Mouse (Mus musculus) liver, embryonic 12.5 days (tissue): Measurements from ENCODE around the gene Nrp2. TPM values are rescaled to one million over a fixed set of nuclear protein-coding genes. Genes with fewer than 3 reads are reported as not detected.

ENCODE experiments used
- ATAC-seq: fragments of 200-750 bp; cut with Nextera tagmentation; 2 replicates; pipeline ENCODE4 v1.8.0; 2017; ENCODE audit warnings: moderate number of reproducible peaks, mild to moderate bottlenecking, moderate library complexity
- H3K27ac ChIP-seq: fragments of 300-500 bp; sonication (generic); 2 replicates; pipeline ENCODE4 v1.5.1; 2016; ENCODE audit warnings: mild to moderate bottlenecking
- H3K27me3 ChIP-seq: fragments of 300-500 bp; sonication (generic); replicated peaks from 2 replicates; pipeline ENCODE4 v1.6.1; 2016; ENCODE audit warnings: mild to moderate bottlenecking, moderate library complexity
- H3K36me3 ChIP-seq: fragments of 300-500 bp; sonication (generic); 2 replicates; pipeline ENCODE4 v1.6.1; 2016; ENCODE audit warnings: mild to moderate bottlenecking, moderate library complexity
- H3K4me1 ChIP-seq: fragments of 300-500 bp; sonication (generic); 2 replicates; pipeline ENCODE4 v1.6.1; 2016
- H3K4me2 ChIP-seq: fragments of 300-500 bp; sonication (generic); 2 replicates; pipeline ENCODE4 v1.6.1; 2016; ENCODE audit warnings: mild to moderate bottlenecking, moderate library complexity
- H3K4me3 ChIP-seq: fragments of 300-500 bp; sonication (generic); 2 replicates; pipeline ENCODE4 v1.5.1; 2016; ENCODE audit warnings: mild to moderate bottlenecking, moderate library complexity
- H3K9ac ChIP-seq: fragments of 300-500 bp; sonication (generic); 2 replicates; pipeline ENCODE4 v1.6.1; 2016; ENCODE audit warnings: mild to moderate bottlenecking, moderate library complexity
- H3K9me3 ChIP-seq: fragments of 300-500 bp; sonication (generic); replicated peaks from 2 replicates; pipeline ENCODE4 v1.6.1; 2016; ENCODE audit warnings: mild to moderate bottlenecking, moderate library complexity
- WGBS: fragments of 180-500 bp; shearing (Covaris S2); methylation state at CpG from one replicate; pipeline ENCODE4 v1.1.7; 2016; ENCODE audit not compliant: insufficient replicate concordance; 5-methylcytosine and 5-hydroxymethylcytosine counted together
- polyA plus RNA-seq: library from polyadenylated mRNA; unstranded; fragments of >200 nt; fragmentation: Nextera tagmentation; extraction: Ambion mirVana; gene quantifications from 2 replicates; pipeline ENCODE4 v1.2.1, GENCODE M21; 2016

The Nrp2 gene
- polyA plus RNA-seq, 1 experiment from 2014 or later: 2.5 TPM

- Histone ChIP-seq H3K4me2 (no peak overlapping the region), H3K4me3 (no peak overlapping the region), H3K9me3 (no peaks in the 10 kb centered on the region), H3K27ac (no peak overlapping the region), H3K36me3 (no peaks in the 10 kb centered on the region), H3K4me1 (0 out of 2 replicates have a peak, but pooled peaks cover 6% of the 10 kb centered on the region), H3K9ac (no peak overlapping the region), H3K27me3 (no peaks in the 10 kb centered on the region)
- ATAC-seq: no peak
- 68% methylated on average over 8 of the region's 8 CpGs for WGBS
Measured at GRCm38 (mm10) chr1:62718750-62719149, 15.7 kb downstream of the Nrp2 start.

- Histone ChIP-seq H3K9ac (no peak overlapping the region), H3K4me1 (peaks cover 8% of the 10 kb centered on the region; the same call in 1 of the 2 replicates), H3K9me3 (no peaks in the 10 kb centered on the region), H3K4me3 (no peak overlapping the region), H3K27me3 (no peaks in the 10 kb centered on the region), H3K27ac (no peak overlapping the region), H3K4me2 (no peak overlapping the region), H3K36me3 (no peaks in the 10 kb centered on the region)
- no peak for ATAC-seq
- WGBS: 66% methylated on average over 6 of the region's 6 CpGs
Measured at GRCm38 (mm10) chr1:62719770-62720169, 16.7 kb downstream of the Nrp2 start.

DNA sequence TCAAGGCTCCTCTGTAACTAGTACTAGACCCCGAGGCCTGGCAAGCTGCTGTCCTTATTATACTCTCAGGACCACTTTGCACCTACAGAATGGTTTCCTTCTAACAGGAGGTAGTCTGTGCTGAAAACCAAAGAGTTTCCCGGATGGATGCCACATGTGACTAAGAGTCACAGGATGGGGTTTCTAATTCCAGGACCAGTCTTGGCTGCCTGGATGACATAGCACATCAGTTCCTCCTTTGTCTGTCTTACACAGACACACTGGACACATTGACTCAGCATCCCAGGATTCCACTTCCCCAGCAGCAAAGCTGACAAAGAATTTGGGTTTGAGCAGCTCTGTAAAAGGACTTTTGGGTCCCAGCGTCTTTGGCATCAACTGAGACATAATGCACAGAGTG lies 17.1 kb downstream of the Nrp2 start:
- H3K9ac ChIP-seq: no peak overlapping the region
- no peaks in the 10 kb centered on the region for H3K27me3 ChIP-seq
- 56% methylated on average over 3 of the region's 3 CpGs for WGBS
- H3K9me3 ChIP-seq: no peaks in the 10 kb centered on the region
- no peak overlapping the region for H3K4me2 ChIP-seq
- 0 out of 2 replicates have a peak overlapping the region, but pooled peaks have one; percentile 10 for H3K27ac ChIP-seq
- no peak overlapping the region for H3K4me3 ChIP-seq
- no peaks in the 10 kb centered on the region for H3K36me3 ChIP-seq
- ATAC-seq: no peak
- peaks cover 12% of the 10 kb centered on the region; the same call in 1 of the 2 replicates for H3K4me1 ChIP-seq

GRCm38 (mm10) chr1:62720727-62721705 lies 17.9 kb downstream of the Nrp2 start:
- ATAC-seq: no peak
- peaks cover 13% of the 10 kb centered on the region; the same call in 1 of the 2 replicates for H3K4me1 ChIP-seq
- no peaks in the 10 kb centered on the region for H3K27me3 ChIP-seq
- 0 out of 2 replicates have a peak overlapping the region, but pooled peaks have one; percentile 10 for H3K27ac ChIP-seq
- no peak overlapping the region for H3K4me2 ChIP-seq
- no peak overlapping the region for H3K4me3 ChIP-seq
- no peaks in the 10 kb centered on the region for H3K36me3 ChIP-seq
- no peak overlapping the region for H3K9ac ChIP-seq
- WGBS: 52% methylated on average over 13 of the region's 13 CpGs
- H3K9me3 ChIP-seq: no peaks in the 10 kb centered on the region

GRCm38 (mm10) chr1:62721706-62722187 lies 18.7 kb downstream of the Nrp2 start:
- H3K4me2 ChIP-seq: no peak overlapping the region
- no peak overlapping the region for H3K4me3 ChIP-seq
- H3K27me3 ChIP-seq: no peaks in the 10 kb centered on the region
- H3K9ac ChIP-seq: no peak overlapping the region
- H3K27ac ChIP-seq: no peak overlapping the region
- H3K36me3 ChIP-seq: no peaks in the 10 kb centered on the region
- H3K4me1 ChIP-seq: peaks cover 13% of the 10 kb centered on the region; the same call in 1 of the 2 replicates
- no peaks in the 10 kb centered on the region for H3K9me3 ChIP-seq
- WGBS: 74% methylated on average over 7 of the region's 7 CpGs
- ATAC-seq: no peak

DNA sequence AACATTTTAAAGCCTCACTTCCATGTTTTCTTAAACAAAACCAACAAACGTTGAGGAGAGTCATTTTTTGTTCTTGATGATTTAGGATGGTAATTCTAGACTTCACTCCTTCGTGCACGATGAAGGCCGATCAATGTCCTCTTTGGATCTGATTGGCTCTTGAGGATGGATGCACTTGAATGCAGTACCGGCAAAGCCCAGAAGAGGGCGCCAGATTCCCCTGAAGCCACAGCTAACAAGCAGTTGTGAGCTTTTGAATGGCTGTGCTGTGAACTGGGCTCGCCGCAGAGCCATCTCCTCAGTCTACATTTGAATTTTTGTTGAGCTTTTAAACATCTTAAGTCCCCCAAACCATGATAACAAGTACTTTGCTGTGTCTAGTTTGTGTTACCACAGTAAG lies 19.4 kb downstream of the Nrp2 start:
- no peaks in the 10 kb centered on the region for H3K9me3 ChIP-seq
- no peak overlapping the region for H3K9ac ChIP-seq
- no peak overlapping the region for H3K4me3 ChIP-seq
- no peaks in the 10 kb centered on the region for H3K36me3 ChIP-seq
- 55% methylated on average over 8 of the region's 8 CpGs for WGBS
- H3K4me1 ChIP-seq: peaks cover 13% of the 10 kb centered on the region; the same call in 1 of the 2 replicates
- no peaks in the 10 kb centered on the region for H3K27me3 ChIP-seq
- H3K4me2 ChIP-seq: no peak overlapping the region
- ATAC-seq: no peak
- H3K27ac ChIP-seq: no peak overlapping the region

- Histone ChIP-seq H3K9ac (no peak overlapping the region), H3K9me3 (no peaks in the 10 kb centered on the region), H3K36me3 (no peaks in the 10 kb centered on the region), H3K4me1 (peaks cover 13% of the 10 kb centered on the region; the same call in 1 of the 2 replicates), H3K4me2 (no peak overlapping the region), H3K27me3 (no peaks in the 10 kb centered on the region), H3K27ac (no peak overlapping the region), H3K4me3 (no peak overlapping the region)
- 68% methylated on average over 5 of the region's 5 CpGs for WGBS
- ATAC-seq: no peak
Measured at GRCm38 (mm10) chr1:62723891-62724290, 20.8 kb downstream of the Nrp2 start.

- H3K4me2 ChIP-seq: no peak overlapping the region
- no peak overlapping the region for H3K9ac ChIP-seq
- peak; percentile 24; the same call in 1 of the 2 replicates for ATAC-seq
- no peaks in the 10 kb centered on the region for H3K9me3 ChIP-seq
- no peak overlapping the region for H3K27ac ChIP-seq
- no peaks in the 10 kb centered on the region for H3K27me3 ChIP-seq
- H3K4me3 ChIP-seq: no peak overlapping the region
- peaks cover 13% of the 10 kb centered on the region; the same call in 1 of the 2 replicates for H3K4me1 ChIP-seq
- 43% methylated on average over 6 of the region's 6 CpGs for WGBS
- no peaks in the 10 kb centered on the region for H3K36me3 ChIP-seq
Measured at GRCm38 (mm10) chr1:62724461-62725021, 21.5 kb downstream of the Nrp2 start.

GRCm38 (mm10) chr1:62725032-62725678 lies 22.1 kb downstream of the Nrp2 start:
- Histone ChIP-seq H3K27ac (no peak overlapping the region), H3K4me3 (no peak overlapping the region), H3K36me3 (no peaks in the 10 kb centered on the region), H3K9ac (no peak overlapping the region), H3K4me1 (peaks cover 13% of the 10 kb centered on the region; the same call in 1 of the 2 replicates), H3K9me3 (no peaks in the 10 kb centered on the region), H3K4me2 (no peak overlapping the region), H3K27me3 (no peaks in the 10 kb centered on the region)
- ATAC-seq: no peak
- 59% methylated on average over 10 of the region's 10 CpGs for WGBS

DNA sequence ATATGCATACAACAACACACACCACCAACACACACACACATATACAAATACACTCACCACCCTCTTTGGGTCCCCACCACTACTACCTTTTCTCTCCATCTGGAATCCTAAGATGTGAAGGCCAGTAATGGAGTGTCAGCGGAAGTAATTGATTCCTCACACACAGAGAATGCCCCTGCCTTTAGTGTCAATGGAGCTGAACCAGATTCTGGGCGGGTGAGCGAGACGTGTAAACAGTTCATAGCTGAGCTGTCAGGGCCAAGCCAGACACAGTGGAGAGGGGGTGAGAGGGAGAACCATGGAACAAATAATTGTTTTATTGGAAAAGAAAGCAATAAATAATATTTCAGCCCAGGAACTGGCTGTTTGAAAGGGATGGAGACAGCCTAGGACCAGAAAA lies 24.1 kb downstream of the Nrp2 start:
- ATAC-seq: no peak
- Histone ChIP-seq H3K9ac (no peak overlapping the region), H3K36me3 (no peaks in the 10 kb centered on the region), H3K4me1 (peaks cover 7% of the 10 kb centered on the region; the same call in 1 of the 2 replicates), H3K27ac (no peak overlapping the region), H3K27me3 (no peaks in the 10 kb centered on the region), H3K4me3 (no peak overlapping the region), H3K4me2 (no peak overlapping the region), H3K9me3 (no peaks in the 10 kb centered on the region)
- 71% methylated on average over 4 of the region's 4 CpGs for WGBS

DNA sequence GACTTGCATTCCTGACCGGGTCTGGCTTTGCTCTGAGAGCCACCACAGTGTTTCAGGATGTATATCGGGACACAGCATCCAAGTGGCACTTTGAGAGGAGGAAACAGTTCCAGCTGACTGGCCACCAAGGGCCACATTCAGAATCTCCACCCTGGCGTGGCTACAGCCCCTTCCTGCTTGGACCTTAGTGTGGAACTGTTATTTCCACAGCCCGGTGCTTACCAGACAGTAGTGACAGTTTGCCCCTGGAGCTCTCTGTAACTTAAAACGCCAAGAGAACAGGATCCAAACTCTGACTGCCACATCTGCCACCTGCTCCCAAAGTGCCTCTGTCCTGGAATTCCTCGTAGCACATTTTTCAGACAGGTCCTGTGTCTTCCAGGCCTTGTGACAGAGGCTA lies 25.3 kb downstream of the Nrp2 start:
- no peaks in the 10 kb centered on the region for H3K27me3 ChIP-seq
- WGBS: 53% methylated on average over 6 of the region's 6 CpGs
- H3K4me1 ChIP-seq: peaks cover 7% of the 10 kb centered on the region; the same call in 1 of the 2 replicates
- no peaks in the 10 kb centered on the region for H3K36me3 ChIP-seq
- H3K9me3 ChIP-seq: no peaks in the 10 kb centered on the region
- H3K4me3 ChIP-seq: no peak overlapping the region
- no peak overlapping the region for H3K4me2 ChIP-seq
- ATAC-seq: no peak
- H3K27ac ChIP-seq: no peak overlapping the region
- H3K9ac ChIP-seq: no peak overlapping the region
